Mouse (Mus musculus) midbrain, embryonic 11.5 days (tissue): Measurements from ENCODE around the gene Scmh1. TPM values are rescaled to one million over a fixed set of nuclear protein-coding genes. Genes with fewer than 3 reads are reported as not detected.

Source experiments
- ATAC-seq: fragments of 200-750 bp; cut with Nextera tagmentation; 2 replicates; pipeline ENCODE4 v1.8.0; 2017; ENCODE audit warnings: moderate TSS enrichment, moderate library complexity; ENCODE audit not compliant: low FRiP score
- DNase-seq: peaks from one replicate; pipeline ENCODE4 v3.0.0; 2015; ENCODE audit warnings: low spot score; ENCODE audit errors: missing footprints
- H3K27ac ChIP-seq: fragments of 300-500 bp; sonication (generic); 2 replicates; pipeline ENCODE4 v1.5.1; 2014; ENCODE audit warnings: low read depth, low read length
- H3K27me3 ChIP-seq: fragments of 300-500 bp; sonication (generic); 2 replicates; pipeline ENCODE4 v1.6.1; 2014; ENCODE audit warnings: mild to moderate bottlenecking, low read length, moderate library complexity, mixed read lengths; ENCODE audit not compliant: control insufficient read depth, insufficient read depth
- H3K36me3 ChIP-seq: fragments of 300-500 bp; sonication (generic); 2 replicates; pipeline ENCODE4 v1.6.1; 2014; ENCODE audit warnings: mild to moderate bottlenecking, low read length, moderate library complexity, mixed read lengths; ENCODE audit not compliant: control insufficient read depth, insufficient read depth
- H3K4me1 ChIP-seq: fragments of 300-500 bp; sonication (generic); 2 replicates; pipeline ENCODE4 v1.6.1; 2014; ENCODE audit warnings: low read length; ENCODE audit not compliant: control insufficient read depth, insufficient read depth
- H3K4me2 ChIP-seq: fragments of 300-500 bp; sonication (generic); 2 replicates; pipeline ENCODE4 v1.6.1; 2014; ENCODE audit warnings: mild to moderate bottlenecking, moderate library complexity
- H3K4me3 ChIP-seq: fragments of 300-500 bp; sonication (generic); 2 replicates; pipeline ENCODE4 v1.5.1; 2014; ENCODE audit warnings: low read depth, low read length
- H3K9ac ChIP-seq: fragments of 300-500 bp; sonication (generic); 2 replicates; pipeline ENCODE4 v1.6.1; 2014; ENCODE audit warnings: low read length
- H3K9me3 ChIP-seq: fragments of 300-500 bp; sonication (generic); 2 replicates; pipeline ENCODE4 v1.6.1; 2016; ENCODE audit warnings: low read length; ENCODE audit not compliant: control insufficient read depth
- WGBS: fragments of 180-500 bp; shearing (Covaris S2); extraction: QIAGEN DNeasy Blood & Tissue Kit; methylation state at CpG from one replicate; pipeline ENCODE4 v1.1.7; 2014; 5-methylcytosine and 5-hydroxymethylcytosine counted together
- polyA plus RNA-seq: library from polyadenylated mRNA; unstranded; fragments of >200 nt; fragmentation: Nextera tagmentation; extraction: Ambion mirVana; gene quantifications from 2 replicates; pipeline ENCODE4 v1.2.1, GENCODE M21; 2014

The Scmh1 gene
- polyA plus RNA-seq, 1 experiment from 2014 or later = 44.8 TPM

DNA sequence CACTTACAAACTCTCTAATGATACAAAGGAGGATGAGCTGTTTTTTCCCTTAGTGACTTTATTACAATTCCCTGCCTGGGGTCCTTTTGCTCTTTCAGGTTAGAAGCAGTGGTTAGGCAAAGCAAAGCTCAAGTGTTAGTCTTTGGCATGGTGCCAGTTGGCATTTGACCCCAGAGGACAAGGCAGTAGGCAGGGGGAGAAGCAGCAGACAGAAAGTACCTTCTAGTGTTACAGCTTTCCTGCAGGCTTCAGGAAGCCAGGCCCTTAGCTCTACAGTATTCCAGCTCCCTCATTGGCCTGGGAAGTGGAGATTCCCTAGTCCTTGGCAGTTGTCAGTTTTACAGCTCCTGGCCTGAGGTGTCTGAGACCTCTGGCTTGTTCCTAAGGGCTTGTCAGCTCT, 15.6 kb downstream of the Scmh1 start:
- Histone ChIP-seq H3K9me3 (no peaks in the 10 kb centered on the region), H3K4me2 (no peak overlapping the region), H3K36me3 (no peaks in the 10 kb centered on the region), H3K9ac (no peak overlapping the region), H3K27ac (no peak overlapping the region), H3K4me1 (no peaks in the 10 kb centered on the region), H3K27me3 (no peaks in the 10 kb centered on the region), H3K4me3 (no peak overlapping the region)
- DNase-seq = no peak
- no peak for ATAC-seq

DNA sequence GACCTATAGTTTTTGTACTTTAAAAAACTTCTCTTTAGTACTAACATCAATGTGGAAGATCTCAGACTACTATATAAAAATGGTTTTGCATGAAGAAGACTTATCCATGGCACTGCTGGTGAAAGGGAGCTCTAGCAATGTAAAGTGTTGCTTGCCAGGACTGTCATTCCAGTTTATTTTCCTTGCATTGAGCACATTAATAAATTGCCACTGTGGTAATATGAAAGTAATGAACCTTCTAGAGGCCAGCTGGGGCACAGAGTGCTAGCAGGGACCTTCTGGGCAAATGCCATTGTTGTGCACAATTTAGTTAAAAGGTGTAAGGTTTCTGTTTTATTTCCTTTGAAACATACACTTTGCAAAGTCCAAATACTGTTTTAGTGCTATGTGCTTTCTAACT, 25.5 kb downstream of the Scmh1 start:
- Histone ChIP-seq H3K9me3 (no peaks in the 10 kb centered on the region), H3K27me3 (no peaks in the 10 kb centered on the region), H3K4me2 (no peak overlapping the region), H3K4me1 (no peaks in the 10 kb centered on the region), H3K9ac (no peak overlapping the region), H3K27ac (no peak overlapping the region), H3K36me3 (no peaks in the 10 kb centered on the region), H3K4me3 (no peak overlapping the region)
- ATAC-seq (no peak), DNase-seq (no peak)

DNA sequence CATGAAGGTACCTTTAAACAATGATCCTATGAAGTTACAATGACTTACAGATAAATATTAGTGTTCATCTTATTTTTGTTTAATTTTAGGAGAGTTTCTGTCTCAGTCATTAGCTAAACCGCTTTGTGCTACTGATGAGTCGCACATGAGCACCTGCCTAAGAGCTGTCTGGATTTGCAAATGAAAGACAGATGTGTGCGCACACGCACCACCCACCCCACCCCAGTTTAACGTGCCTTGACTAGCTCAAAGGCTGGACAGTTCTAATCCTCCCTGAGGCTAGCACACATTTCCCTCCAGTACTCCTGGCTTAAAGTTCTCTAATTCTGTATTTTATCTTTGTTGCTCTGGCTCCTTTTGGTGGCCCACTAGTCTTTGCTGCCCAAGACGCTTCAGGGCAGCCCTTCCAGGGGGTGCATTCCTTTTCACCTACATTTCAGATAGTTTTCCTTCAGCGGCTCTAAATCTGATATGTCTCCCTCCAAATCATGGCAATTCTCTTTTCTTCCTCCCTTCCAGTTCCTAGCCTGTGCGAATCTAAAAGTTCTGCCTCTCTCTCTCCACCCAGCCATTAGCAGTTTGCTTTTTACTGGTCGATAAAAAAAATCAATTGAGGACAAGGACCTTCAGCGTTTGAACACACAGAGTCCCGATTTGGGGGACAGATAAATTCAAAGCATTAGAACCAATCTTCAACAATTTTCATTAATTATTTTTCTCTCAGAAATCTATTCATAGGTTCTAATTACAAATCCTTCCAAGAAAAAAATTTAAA, 27.7 kb downstream of the Scmh1 start:
- Histone ChIP-seq H3K9ac (no peak overlapping the region), H3K36me3 (no peaks in the 10 kb centered on the region), H3K27me3 (no peaks in the 10 kb centered on the region), H3K9me3 (no peaks in the 10 kb centered on the region), H3K27ac (no peak overlapping the region), H3K4me1 (no peaks in the 10 kb centered on the region), H3K4me3 (no peak overlapping the region), H3K4me2 (no peak overlapping the region)
- 64% methylated on average over 11 of the region's 11 CpGs for WGBS
- DNase-seq (no peak), ATAC-seq (no peak)

DNA sequence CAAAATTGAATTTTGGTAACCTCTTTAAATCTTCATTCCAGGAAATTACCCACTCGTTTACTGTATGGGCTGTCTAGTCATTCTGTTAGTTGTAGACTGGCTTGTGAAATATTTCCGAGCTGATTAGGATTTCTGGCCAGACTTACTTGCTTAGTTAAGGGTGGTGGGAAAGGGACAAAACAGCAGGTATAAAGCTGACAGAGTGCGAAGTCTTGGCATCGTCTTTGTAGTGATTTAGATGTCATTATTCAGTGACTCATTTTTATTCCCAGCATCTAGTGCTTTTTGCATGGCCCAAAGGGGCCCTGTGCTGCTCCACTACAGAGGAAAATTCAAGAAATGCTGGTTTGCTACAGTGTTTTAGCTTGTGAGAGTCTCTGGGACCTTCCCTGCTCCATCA, 56.7 kb downstream of the Scmh1 start:
- Histone ChIP-seq H3K9ac (no peak overlapping the region), H3K27me3 (no peaks in the 10 kb centered on the region), H3K36me3 (no peaks in the 10 kb centered on the region), H3K4me3 (no peak overlapping the region), H3K9me3 (no peaks in the 10 kb centered on the region), H3K4me2 (no peak overlapping the region), H3K4me1 (no peaks in the 10 kb centered on the region), H3K27ac (no peak overlapping the region)
- 87% methylated on average over 4 of the region's 4 CpGs for WGBS
- DNase-seq (no peak), ATAC-seq (no peak)

DNA sequence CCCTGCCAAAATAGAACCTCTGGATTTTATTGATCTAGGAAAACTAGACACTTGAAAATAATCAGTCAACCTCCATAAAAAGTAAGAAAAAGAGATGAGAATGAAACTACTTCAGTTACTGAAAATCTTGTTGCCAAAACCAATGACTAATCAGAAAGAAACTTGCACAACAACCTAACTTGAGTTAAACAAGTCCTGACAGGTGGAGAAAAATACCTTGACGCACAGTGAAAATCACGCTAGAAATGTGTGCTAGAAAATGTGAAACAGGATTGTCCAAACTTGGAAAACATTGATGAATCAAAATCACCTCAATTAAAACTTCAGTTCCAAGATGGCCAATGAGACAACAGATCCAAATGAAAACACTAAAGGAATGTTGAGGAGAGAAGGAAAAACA, 67.9 kb downstream of the Scmh1 start:
- Histone ChIP-seq H3K4me1 (no peaks in the 10 kb centered on the region), H3K27me3 (no peaks in the 10 kb centered on the region), H3K9ac (no peak overlapping the region), H3K36me3 (peaks cover 7% of the 10 kb centered on the region; the same call in 1 of the 2 replicates), H3K9me3 (no peaks in the 10 kb centered on the region), H3K4me2 (no peak overlapping the region), H3K4me3 (no peak overlapping the region), H3K27ac (no peak overlapping the region)
- DNase-seq (no peak), ATAC-seq (no peak)
- WGBS = 97% methylated on average over 2 of the region's 2 CpGs

DNA sequence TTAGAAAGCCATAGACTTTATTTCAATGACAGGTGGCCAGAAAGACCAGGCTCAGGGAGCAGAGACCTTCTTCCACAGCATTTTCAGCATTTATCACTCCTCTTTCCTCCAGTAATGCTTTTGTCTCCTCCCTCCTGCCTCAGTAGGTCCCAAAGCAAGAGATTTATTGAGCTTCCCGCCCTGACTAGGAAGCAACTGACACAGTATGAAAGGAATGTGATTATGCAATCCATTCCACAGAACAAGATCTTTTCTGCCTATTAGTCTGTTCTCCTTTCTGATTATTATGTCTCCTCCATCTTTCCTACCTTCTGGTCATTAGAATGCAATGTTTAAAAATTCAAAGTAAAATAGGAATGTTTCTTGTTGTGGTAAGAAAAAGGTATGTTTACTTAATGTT, 82.6 kb downstream of the Scmh1 start:
- ATAC-seq = no peak
- no peaks in the 10 kb centered on the region for H3K9me3 ChIP-seq
- no peak overlapping the region for H3K27ac ChIP-seq
- no peaks in the 10 kb centered on the region for H3K27me3 ChIP-seq
- WGBS = 54% methylated on average over 1 of the region's 1 CpGs
- H3K4me3 ChIP-seq = no peak overlapping the region
- H3K9ac ChIP-seq = no peak overlapping the region
- no peak for DNase-seq
- H3K4me1 ChIP-seq = no peaks in the 10 kb centered on the region
- peaks cover 2% of the 10 kb centered on the region; the same call in 1 of the 2 replicates for H3K36me3 ChIP-seq
- H3K4me2 ChIP-seq = no peak overlapping the region

DNA sequence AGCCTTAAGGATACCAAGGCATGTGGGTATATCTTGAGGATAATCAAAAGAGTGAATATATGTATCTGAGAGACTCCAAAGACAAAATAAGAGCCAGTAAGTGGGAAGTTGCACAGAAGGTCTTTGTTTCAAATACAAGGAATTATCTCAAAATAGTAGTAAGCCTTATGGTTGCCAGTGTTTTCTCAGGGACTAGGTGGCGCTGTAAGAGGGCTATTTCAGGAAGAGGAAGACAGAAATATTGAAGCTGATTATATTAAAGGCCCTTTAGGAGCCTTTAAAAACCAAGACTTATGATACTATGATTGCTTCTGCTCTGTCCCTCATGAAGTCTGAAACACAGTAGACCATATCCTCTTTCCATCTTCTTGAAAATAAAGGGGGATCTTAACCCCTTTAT, 101.9 kb downstream of the Scmh1 start:
- H3K27ac ChIP-seq = no peak overlapping the region
- no peak overlapping the region for H3K4me3 ChIP-seq
- H3K9ac ChIP-seq = no peak overlapping the region
- no peaks in the 10 kb centered on the region for H3K27me3 ChIP-seq
- no peak for ATAC-seq
- DNase-seq = no peak
- H3K36me3 ChIP-seq = peaks cover 8% of the 10 kb centered on the region; the same call in 1 of the 2 replicates
- no peaks in the 10 kb centered on the region for H3K4me1 ChIP-seq
- H3K9me3 ChIP-seq = no peaks in the 10 kb centered on the region; the same call in 1 of the 2 replicates
- WGBS = 78% methylated on average over 1 of the region's 1 CpGs
- H3K4me2 ChIP-seq = no peak overlapping the region

DNA sequence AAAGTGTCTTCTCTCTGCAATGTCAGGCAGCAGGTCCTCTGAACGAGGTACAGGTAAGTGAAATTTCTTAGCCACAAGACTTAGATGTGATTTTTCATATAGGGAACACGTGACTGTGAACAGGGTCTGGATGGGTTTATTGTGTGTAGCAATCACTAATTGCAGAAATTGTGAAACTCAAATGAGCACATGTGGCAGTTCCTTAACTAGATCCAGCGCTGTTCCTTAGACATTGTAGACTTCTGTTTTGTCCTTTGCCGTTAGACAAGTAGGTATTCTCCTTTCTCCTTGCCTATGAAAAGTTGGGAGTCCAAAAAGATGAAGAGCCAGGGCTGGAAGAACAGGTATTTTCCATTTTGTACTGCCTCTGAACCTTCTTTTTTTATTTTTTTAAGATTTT, 106.1 kb downstream of the Scmh1 start:
- H3K9ac ChIP-seq = no peak overlapping the region
- WGBS = 96% methylated on average over 4 of the region's 4 CpGs
- H3K27ac ChIP-seq = no peak overlapping the region
- H3K27me3 ChIP-seq = no peaks in the 10 kb centered on the region
- H3K4me2 ChIP-seq = no peak overlapping the region
- ATAC-seq = no peak
- peak; percentile 53 for DNase-seq
- no peaks in the 10 kb centered on the region; the same call in 1 of the 2 replicates for H3K9me3 ChIP-seq
- no peak overlapping the region for H3K4me3 ChIP-seq
- H3K36me3 ChIP-seq = peaks cover 5% of the 10 kb centered on the region; the same call in 1 of the 2 replicates
- no peaks in the 10 kb centered on the region for H3K4me1 ChIP-seq

DNA sequence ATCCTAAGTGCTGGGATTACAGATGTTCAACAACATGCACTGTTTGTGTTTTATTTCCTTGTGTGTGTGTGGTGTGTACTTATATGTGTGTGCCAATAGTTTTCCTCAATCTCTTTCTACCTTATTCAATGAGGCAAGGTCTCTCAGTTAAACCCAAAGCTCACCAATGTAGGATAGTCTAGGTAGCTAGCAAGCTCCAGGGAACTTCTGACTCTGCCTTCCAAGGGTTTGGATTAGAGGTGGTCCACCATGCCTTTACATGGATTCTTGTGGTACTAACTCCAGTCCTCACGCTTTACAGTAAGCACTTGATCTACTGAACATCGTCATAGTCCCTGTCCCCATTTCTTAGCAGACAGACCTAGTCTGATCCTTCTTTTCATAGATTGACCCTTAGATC, 109.3 kb downstream of the Scmh1 start:
- no peaks in the 10 kb centered on the region for H3K4me1 ChIP-seq
- H3K36me3 ChIP-seq = peaks cover 5% of the 10 kb centered on the region; the same call in 1 of the 2 replicates
- ATAC-seq (no peak), DNase-seq (peak; percentile 53)
- no peaks in the 10 kb centered on the region; the same call in 1 of the 2 replicates for H3K9me3 ChIP-seq
- H3K4me2 ChIP-seq = no peak overlapping the region
- H3K9ac ChIP-seq = no peak overlapping the region
- H3K4me3 ChIP-seq = no peak overlapping the region
- no peaks in the 10 kb centered on the region for H3K27me3 ChIP-seq
- WGBS = 93% methylated on average over 2 of the region's 2 CpGs
- H3K27ac ChIP-seq = no peak overlapping the region
